Mouse (Mus musculus) lung, embryonic 14.5 days (tissue): ENCODE results near the gene Myl3. TPM values are rescaled to one million over a fixed set of nuclear protein-coding genes. Genes with fewer than 3 reads are reported as not detected.

Source experiments
- ATAC-seq: fragments of 200-750 bp; cut with Nextera tagmentation; 2 replicates; pipeline ENCODE4 v1.8.0; 2017; ENCODE audit warnings: mild to moderate bottlenecking, moderate TSS enrichment, moderate library complexity; ENCODE audit not compliant: insufficient read depth
- DNase-seq: peaks from one replicate; pipeline ENCODE4 v3.0.0-alpha.2; 2015
- H3K27ac ChIP-seq: fragments of 300-500 bp; sonication (generic); 2 replicates; pipeline ENCODE4 v1.5.1; 2014; ENCODE audit warnings: low read depth, mild to moderate bottlenecking, moderate library complexity
- H3K27me3 ChIP-seq: fragments of 300-500 bp; sonication (generic); 2 replicates; pipeline ENCODE4 v1.6.1; 2014; ENCODE audit warnings: low read length, control low read depth; ENCODE audit not compliant: insufficient read depth
- H3K36me3 ChIP-seq: fragments of 300-500 bp; sonication (generic); 2 replicates; pipeline ENCODE4 v1.6.1; 2014; ENCODE audit warnings: control low read depth; ENCODE audit not compliant: insufficient read depth
- H3K4me1 ChIP-seq: fragments of 300-500 bp; sonication (generic); 2 replicates; pipeline ENCODE4 v1.6.1; 2014; ENCODE audit warnings: antibody characterized with exemption, control low read depth; ENCODE audit not compliant: insufficient read depth
- H3K4me2 ChIP-seq: fragments of 300-500 bp; sonication (generic); 2 replicates; pipeline ENCODE4 v1.6.1; 2014; ENCODE audit warnings: mild to moderate bottlenecking
- H3K4me3 ChIP-seq: fragments of 300-500 bp; sonication (generic); 2 replicates; pipeline ENCODE4 v1.5.1; 2014; ENCODE audit warnings: low read depth, low read length
- H3K9ac ChIP-seq: fragments of 300-500 bp; sonication (generic); 2 replicates; pipeline ENCODE4 v1.6.1; 2014
- H3K9me3 ChIP-seq: fragments of 300-500 bp; sonication (generic); 2 replicates; pipeline ENCODE4 v1.6.1; 2016; ENCODE audit warnings: low read depth, low read length, control low read depth
- CTCF ChIP-seq: IDR thresholded peaks from 2 replicates; pipeline ENCODE4 v1.5.1; 2016; ENCODE audit warnings: antibody characterized with exemption, low read depth
- WGBS: fragments of 180-500 bp; shearing (Covaris S2); extraction: QIAGEN DNeasy Blood & Tissue Kit; methylation state at CpG from one replicate; pipeline ENCODE4 v1.1.7; 2014; 5-methylcytosine and 5-hydroxymethylcytosine counted together
- polyA plus RNA-seq: library from polyadenylated mRNA; unstranded; fragments of >200 nt; fragmentation: Nextera tagmentation; extraction: Ambion mirVana; gene quantifications from 2 replicates; pipeline ENCODE4 v1.2.1, GENCODE M21; 2014

Gene Myl3
- polyA plus RNA-seq: 1.9 TPM in 2 replicates

DNA sequence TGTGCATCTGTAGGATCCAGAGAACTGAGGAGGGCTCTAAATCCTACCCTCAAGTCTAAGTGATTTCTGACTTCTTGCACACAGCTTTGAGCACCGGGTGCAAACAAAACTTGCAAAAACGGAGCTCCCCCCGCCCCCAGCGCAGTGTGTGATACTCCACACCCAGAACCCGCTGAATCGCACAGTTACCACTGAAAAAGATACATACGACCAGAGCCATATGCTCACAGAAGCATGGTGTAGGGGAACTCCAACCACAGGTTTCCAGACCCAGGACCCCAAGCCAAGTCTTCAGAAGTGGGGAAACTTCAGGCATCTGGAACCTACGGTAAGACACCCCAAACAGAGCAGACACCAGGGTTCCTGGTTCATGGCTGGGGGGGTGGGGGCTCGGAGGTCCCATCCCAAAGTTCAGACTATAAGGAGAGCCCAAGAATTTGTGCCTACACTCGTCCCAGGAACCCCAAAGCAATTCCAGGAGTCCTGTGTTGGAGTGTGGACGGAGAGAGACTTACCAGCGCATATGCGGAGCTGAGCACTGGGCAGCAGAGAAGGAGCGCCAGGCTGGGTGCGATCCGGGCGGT, at the start of gene Myl3:
TSS of gene Myl3 (plus strand) at position 151 of the 584 bp plus-strand sequence.
- H3K4me2 ChIP-seq: peak within 1 kb of the TSS; percentile 73
- DNase-seq (no peak), ATAC-seq (no peak)
- peaks cover 23% of the 10 kb centered on the region; the same call in 1 of the 2 replicates for H3K36me3 ChIP-seq
- peaks cover 5% of the 10 kb centered on the region for H3K4me1 ChIP-seq
- H3K27me3 ChIP-seq: peaks cover 40% of the 10 kb centered on the region; the same call in 1 of the 2 replicates
- WGBS: 3% methylated on average over 17 of the region's 17 CpGs
- peak within 1 kb of the TSS; percentile 83 for H3K9ac ChIP-seq
- H3K9me3 ChIP-seq: no peaks in the 10 kb centered on the region
- H3K4me3 ChIP-seq: peak within 1 kb of the TSS; percentile 67
- H3K27ac ChIP-seq: peak within 1 kb of the TSS; percentile 96
- TF ChIP-seq CTCF: no peak

DNA sequence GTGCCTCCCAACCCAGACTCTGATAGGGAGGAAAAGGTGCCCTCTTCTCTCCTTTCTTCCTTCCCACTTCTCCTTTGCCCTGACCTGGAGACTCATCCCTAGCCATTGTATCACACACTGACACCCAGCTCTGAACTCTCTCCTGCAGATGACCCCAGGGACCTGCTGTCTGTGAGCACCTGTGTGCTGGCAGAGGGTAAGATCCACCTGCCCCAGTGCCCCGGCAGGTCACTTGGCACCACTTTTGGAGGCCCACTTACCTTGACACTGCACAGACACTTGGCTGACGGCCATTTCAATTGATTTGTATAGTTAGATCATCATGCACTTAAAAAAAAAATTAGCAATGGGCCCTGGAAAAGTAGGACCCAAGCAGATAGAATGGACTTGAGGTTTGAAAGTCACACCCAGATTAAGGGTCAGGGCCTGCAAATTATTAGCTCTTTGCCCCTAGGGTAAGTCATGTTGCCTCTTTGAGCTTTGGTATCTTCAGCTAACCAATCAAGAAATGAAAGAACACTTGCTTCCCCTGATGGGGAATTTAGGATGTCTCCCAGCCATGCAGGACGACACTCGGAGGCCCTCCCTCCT, 46.4 kb upstream of the Myl3 start:
- Histone ChIP-seq H3K9ac (no peak overlapping the region), H3K4me3 (no peak overlapping the region), H3K27me3 (no peaks in the 10 kb centered on the region), H3K27ac (no peak overlapping the region), H3K4me1 (no peaks in the 10 kb centered on the region), H3K4me2 (no peak overlapping the region), H3K9me3 (no peaks in the 10 kb centered on the region), H3K36me3 (peaks cover 21% of the 10 kb centered on the region; the same call in 1 of the 2 replicates)
- TF ChIP-seq CTCF: no peak
- DNase-seq (no peak), ATAC-seq (no peak)
- WGBS: 78% methylated on average over 4 of the region's 4 CpGs

DNA sequence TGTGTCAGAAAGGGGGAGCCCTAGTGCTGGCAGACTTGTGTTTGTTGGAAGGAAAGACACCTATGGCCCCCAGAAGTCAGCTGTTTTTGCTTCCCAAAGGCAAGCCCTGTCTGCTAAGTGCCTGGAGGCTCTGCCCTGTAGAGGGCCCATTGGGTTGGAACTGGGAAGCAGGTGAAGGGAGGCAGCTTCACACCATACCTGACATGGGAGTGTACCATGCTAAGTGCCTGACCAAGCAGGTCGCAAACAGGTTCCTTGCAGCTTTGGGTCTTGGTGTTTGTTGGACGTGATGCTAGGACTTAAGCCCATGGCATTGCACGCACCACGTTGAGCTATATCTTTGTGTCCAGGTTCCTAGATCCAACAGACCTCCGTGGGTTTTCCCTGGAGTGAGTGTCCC, 45.2 kb upstream of the Myl3 start:
- Histone ChIP-seq H3K4me1 (no peaks in the 10 kb centered on the region), H3K4me3 (no peak overlapping the region), H3K9ac (no peak overlapping the region), H3K27me3 (no peaks in the 10 kb centered on the region), H3K4me2 (no peak overlapping the region), H3K27ac (no peak overlapping the region), H3K9me3 (no peaks in the 10 kb centered on the region), H3K36me3 (peaks cover 21% of the 10 kb centered on the region; the same call in 1 of the 2 replicates)
- ATAC-seq (no peak), DNase-seq (no peak)
- no peak for TF ChIP-seq CTCF
- WGBS: 91% methylated on average over 5 of the region's 5 CpGs

DNA sequence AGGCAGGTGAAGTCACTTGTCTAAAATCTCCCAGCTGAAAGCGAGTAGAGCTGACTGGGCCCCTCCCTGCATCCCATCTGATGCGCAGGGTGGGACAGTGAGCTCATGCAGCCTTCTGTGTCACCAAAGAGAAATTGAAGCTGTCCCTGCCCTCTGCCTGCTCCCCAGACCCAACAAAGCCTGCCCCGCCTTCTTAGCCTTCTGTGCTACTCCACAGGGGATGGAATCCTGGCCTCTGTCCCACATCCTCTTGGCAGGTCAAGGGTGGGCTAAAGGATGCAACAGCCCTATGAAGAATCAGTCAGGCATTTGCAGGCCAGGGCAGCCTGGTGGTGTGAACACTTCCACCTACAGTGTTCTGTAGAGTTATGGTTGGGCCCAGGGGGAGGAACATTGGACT, 44.2 kb upstream of the Myl3 start:
- no peak overlapping the region for H3K4me3 ChIP-seq
- no peak for TF ChIP-seq CTCF
- ATAC-seq (no peak), DNase-seq (no peak)
- 77% methylated on average over 3 of the region's 3 CpGs for WGBS
- no peaks in the 10 kb centered on the region for H3K4me1 ChIP-seq
- H3K27ac ChIP-seq: no peak overlapping the region
- H3K9me3 ChIP-seq: no peaks in the 10 kb centered on the region
- H3K9ac ChIP-seq: no peak overlapping the region
- H3K4me2 ChIP-seq: no peak overlapping the region
- no peaks in the 10 kb centered on the region for H3K27me3 ChIP-seq
- peaks cover 21% of the 10 kb centered on the region; the same call in 1 of the 2 replicates for H3K36me3 ChIP-seq

DNA sequence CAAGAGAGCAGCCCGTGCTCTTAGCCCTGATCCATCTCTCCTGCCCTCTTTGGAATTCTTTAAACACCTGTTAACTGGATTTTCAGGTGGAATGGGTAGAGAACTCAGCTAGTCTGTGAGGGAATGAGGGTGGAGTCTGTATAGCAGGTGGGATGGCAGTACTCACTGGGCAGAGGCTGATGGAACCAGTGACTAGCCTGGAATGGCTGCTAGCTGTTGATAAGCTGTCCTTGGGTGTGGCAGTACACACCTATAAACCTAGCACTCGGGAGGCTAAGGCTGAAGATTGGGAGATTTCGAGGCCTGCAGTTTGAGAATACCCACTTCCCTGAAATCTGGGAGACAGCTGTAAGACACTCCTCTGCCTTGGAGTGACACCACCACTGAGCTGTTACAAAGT, 42.1 kb upstream of the Myl3 start:
- DNase-seq: no peak

DNA sequence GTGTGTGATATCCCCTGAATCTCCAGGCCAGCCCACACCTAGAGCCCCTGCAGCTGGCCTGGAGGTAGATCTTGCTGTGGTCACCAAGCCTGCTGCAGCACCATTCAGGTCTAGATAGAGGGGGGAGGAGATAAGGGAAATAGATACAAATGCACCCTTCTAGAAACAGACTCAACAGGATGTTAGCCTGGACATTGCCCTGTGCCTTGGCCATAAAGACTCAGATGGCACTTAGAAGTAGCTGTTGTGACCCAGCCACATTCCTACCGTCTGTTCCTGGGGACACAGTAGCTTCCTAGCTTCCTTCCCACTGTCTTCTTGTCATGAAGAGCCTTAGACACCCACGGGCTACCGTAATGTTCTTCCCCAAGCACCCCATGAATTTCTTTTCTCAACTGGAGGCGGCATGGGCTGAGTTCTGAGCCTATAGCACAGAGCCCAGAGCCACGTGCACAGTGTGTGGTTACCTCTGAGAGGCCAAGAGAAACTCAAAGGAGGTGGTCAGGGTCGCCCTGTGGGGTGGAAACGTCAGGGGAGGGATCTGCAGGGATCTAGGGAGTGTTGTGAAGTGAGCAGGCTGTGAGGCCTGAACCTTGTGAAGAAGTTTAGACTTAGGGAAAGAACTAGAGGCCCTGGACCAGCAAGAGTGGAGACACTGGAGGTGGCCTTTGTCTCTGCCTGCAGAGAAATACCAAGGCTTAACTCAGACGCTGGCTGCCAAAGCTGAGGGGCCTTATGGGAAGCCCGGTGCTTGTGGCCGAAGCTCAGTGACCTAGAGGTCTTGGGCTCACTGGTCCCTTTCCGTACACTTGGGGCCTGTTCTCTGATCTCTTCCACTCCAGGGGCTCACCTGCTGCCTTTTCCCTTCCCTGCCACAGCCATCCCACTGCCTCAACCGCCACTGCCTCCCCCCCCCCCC, 40.3 kb upstream of the Myl3 start:
- Histone ChIP-seq H3K9me3 (no peaks in the 10 kb centered on the region), H3K4me3 (no peak overlapping the region), H3K9ac (no peak overlapping the region), H3K27ac (no peak overlapping the region), H3K4me1 (no peaks in the 10 kb centered on the region), H3K27me3 (no peaks in the 10 kb centered on the region), H3K4me2 (no peak overlapping the region), H3K36me3 (peaks cover 10% of the 10 kb centered on the region; the same call in 1 of the 2 replicates)
- 77% methylated on average over 11 of the region's 12 CpGs for WGBS
- ATAC-seq (no peak), DNase-seq (no peak)
- no peak for TF ChIP-seq CTCF

More for the DNA sequence above, 42.1 kb upstream of the Myl3 start:
- H3K4me1 ChIP-seq: no peaks in the 10 kb centered on the region
- H3K9ac ChIP-seq: no peak overlapping the region
- TF ChIP-seq CTCF: no peak
- no peaks in the 10 kb centered on the region for H3K27me3 ChIP-seq
- H3K4me2 ChIP-seq: no peak overlapping the region
- no peak overlapping the region for H3K4me3 ChIP-seq
- WGBS: 81% methylated on average over 3 of the region's 3 CpGs
- H3K36me3 ChIP-seq: peaks cover 15% of the 10 kb centered on the region; the same call in 1 of the 2 replicates
- no peaks in the 10 kb centered on the region for H3K9me3 ChIP-seq
- no peak for ATAC-seq
- no peak overlapping the region for H3K27ac ChIP-seq

DNA sequence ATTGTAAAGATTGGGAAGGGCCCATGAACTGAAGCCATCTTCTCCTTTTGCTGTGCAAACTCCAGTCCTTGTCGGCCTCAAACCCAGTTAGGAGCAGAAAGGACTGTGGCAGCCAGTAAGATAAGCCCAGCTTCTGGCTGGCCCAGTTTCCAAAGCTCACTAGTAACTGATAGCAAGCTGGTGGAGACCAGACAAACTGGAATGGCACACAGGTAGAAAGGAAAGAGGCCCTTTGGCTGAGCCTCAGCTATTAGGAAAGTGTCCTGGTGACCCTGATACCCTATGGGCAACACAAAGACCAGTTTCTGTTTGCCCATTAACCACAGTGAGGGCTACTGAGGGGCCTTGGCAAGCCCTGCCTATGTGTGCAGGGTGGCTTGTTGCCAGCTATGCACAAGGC, 38.8 kb upstream of the Myl3 start:
- 91% methylated on average over 1 of the region's 1 CpGs for WGBS
- no peak overlapping the region for H3K27ac ChIP-seq
- ATAC-seq (no peak), DNase-seq (no peak)
- H3K36me3 ChIP-seq: peaks cover 6% of the 10 kb centered on the region; the same call in 1 of the 2 replicates
- no peaks in the 10 kb centered on the region for H3K27me3 ChIP-seq
- H3K4me3 ChIP-seq: no peak overlapping the region
- TF ChIP-seq CTCF: no peak
- no peaks in the 10 kb centered on the region for H3K4me1 ChIP-seq
- no peak overlapping the region for H3K9ac ChIP-seq
- H3K4me2 ChIP-seq: no peak overlapping the region
- no peaks in the 10 kb centered on the region for H3K9me3 ChIP-seq
